Mouse (Mus musculus) liver, embryonic 15.5 days (tissue): ENCODE results near the gene Ppp6c. TPM values are rescaled to one million over a fixed set of nuclear protein-coding genes. Genes with fewer than 3 reads are reported as not detected.
"Not testable (repeated sequence)": the region's sequence is repeated elsewhere in the genome, so short reads cannot be mapped to it uniquely, and the experiment has no call there.

ENCODE experiments used
- ATAC-seq: fragments of 200-750 bp; cut with Nextera tagmentation; 2 replicates; pipeline ENCODE4 v1.8.0; 2017; ENCODE audit warnings: moderate number of reproducible peaks, mild to moderate bottlenecking, moderate library complexity; ENCODE audit not compliant: insufficient read depth
- H3K27ac ChIP-seq: fragments of 300-500 bp; sonication (generic); replicated peaks from 2 replicates; pipeline ENCODE4 v1.5.1; 2015; ENCODE audit warnings: mild to moderate bottlenecking, inconsistent platforms
- H3K27me3 ChIP-seq: fragments of 300-500 bp; sonication (generic); 2 replicates; pipeline ENCODE4 v1.6.1; 2015; ENCODE audit warnings: mild to moderate bottlenecking, inconsistent platforms
- H3K36me3 ChIP-seq: fragments of 300-500 bp; sonication (generic); replicated peaks from 2 replicates; pipeline ENCODE4 v1.6.1; 2015; ENCODE audit warnings: moderate library complexity, mild to moderate bottlenecking, inconsistent platforms
- H3K4me1 ChIP-seq: fragments of 300-500 bp; sonication (generic); replicated peaks from 2 replicates; pipeline ENCODE4 v1.6.1; 2015; ENCODE audit warnings: inconsistent platforms
- H3K4me2 ChIP-seq: fragments of 300-500 bp; sonication (generic); 2 replicates; pipeline ENCODE4 v1.6.1; 2015; ENCODE audit warnings: moderate library complexity, mild to moderate bottlenecking, inconsistent platforms
- H3K4me3 ChIP-seq: fragments of 300-500 bp; sonication (generic); replicated peaks from 2 replicates; pipeline ENCODE4 v1.5.1; 2015; ENCODE audit warnings: mild to moderate bottlenecking, inconsistent platforms
- H3K9ac ChIP-seq: fragments of 300-500 bp; sonication (generic); 2 replicates; pipeline ENCODE4 v1.6.1; 2015; ENCODE audit warnings: moderate library complexity, mild to moderate bottlenecking, inconsistent platforms
- H3K9me3 ChIP-seq: fragments of 300-500 bp; sonication (generic); replicated peaks from 2 replicates; pipeline ENCODE4 v1.6.1; 2016; ENCODE audit warnings: inconsistent platforms
- WGBS: fragments of 180-500 bp; shearing (Covaris S2); methylation state at CpG from one replicate; pipeline ENCODE4 v1.1.7; 2015; ENCODE audit warnings: mixed read lengths; ENCODE audit not compliant: insufficient replicate concordance; 5-methylcytosine and 5-hydroxymethylcytosine counted together
- polyA plus RNA-seq: library from polyadenylated mRNA; unstranded; fragments of >200 nt; fragmentation: Nextera tagmentation; extraction: Ambion mirVana; gene quantifications from 2 replicates; pipeline ENCODE4 v1.2.1, GENCODE M21; 2015

Ppp6c gene
- polyA plus RNA-seq: 36.7 and 45.1 TPM in 2 replicates

DNA sequence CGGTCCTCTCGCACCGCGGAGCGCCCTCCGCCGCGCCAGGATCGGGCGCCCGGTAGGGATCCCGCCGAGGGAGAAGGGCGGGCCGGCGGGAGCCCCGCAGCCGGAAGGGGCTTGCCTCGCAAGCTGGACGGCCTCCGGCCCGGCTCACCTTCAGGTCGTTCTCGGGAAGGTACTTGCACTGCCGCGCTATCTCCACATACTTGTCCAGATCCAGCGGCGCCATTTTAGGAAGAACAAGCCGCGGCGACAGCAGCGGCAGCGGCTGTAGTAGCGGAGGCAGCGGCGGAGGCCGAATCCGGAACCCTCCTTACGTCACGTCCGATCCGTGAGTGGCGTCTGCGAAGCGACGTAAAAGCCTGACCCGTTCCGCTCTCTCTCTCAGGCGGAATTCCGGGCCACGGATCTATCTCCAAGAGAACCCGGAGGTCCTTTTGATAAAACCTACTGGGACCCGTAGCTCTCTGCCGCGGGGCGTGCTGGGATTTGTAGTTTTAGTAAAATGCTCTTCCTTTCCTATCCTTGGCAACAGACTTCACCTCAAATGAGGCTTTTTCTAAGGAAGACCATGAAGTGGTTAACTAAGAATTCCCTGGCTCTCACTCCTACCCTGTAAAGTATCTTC lies at the start of gene Ppp6c:
Ppp6c (minus strand) TSS at position 433 of the 622 bp plus-strand sequence.
- Histone ChIP-seq H3K27me3 (peaks cover 10% of the 10 kb centered on the region; the same call in 1 of the 2 replicates), H3K4me2 (peak within 1 kb of the TSS; percentile 73), H3K9ac (peak within 1 kb of the TSS; percentile 93), H3K36me3 (no peaks in the 10 kb centered on the region), H3K27ac (peak within 1 kb of the TSS; percentile 97), H3K4me1 (peaks cover 27% of the 10 kb centered on the region), H3K4me3 (peak within 1 kb of the TSS; percentile 94), H3K9me3 (no peaks in the 10 kb centered on the region)
- peak; percentile 95 for ATAC-seq
- under 1% methylated on average over 56 of the region's 56 CpGs for WGBS

- WGBS: 40% methylated on average over 3 of the region's 3 CpGs
- no peak overlapping the region for H3K27ac ChIP-seq
- H3K4me1 ChIP-seq: no peaks in the 10 kb centered on the region
- no peaks in the 10 kb centered on the region for H3K9me3 ChIP-seq
- no peak overlapping the region for H3K4me3 ChIP-seq
- no peak overlapping the region for H3K9ac ChIP-seq
- H3K27me3 ChIP-seq: no peaks in the 10 kb centered on the region
- no peaks in the 10 kb centered on the region for H3K36me3 ChIP-seq
- ATAC-seq: no peak
- no peak overlapping the region for H3K4me2 ChIP-seq
Observed at GRCm38 (mm10) chr2:39268357-39268756, 42.1 kb upstream of the Ppp6c start.

DNA sequence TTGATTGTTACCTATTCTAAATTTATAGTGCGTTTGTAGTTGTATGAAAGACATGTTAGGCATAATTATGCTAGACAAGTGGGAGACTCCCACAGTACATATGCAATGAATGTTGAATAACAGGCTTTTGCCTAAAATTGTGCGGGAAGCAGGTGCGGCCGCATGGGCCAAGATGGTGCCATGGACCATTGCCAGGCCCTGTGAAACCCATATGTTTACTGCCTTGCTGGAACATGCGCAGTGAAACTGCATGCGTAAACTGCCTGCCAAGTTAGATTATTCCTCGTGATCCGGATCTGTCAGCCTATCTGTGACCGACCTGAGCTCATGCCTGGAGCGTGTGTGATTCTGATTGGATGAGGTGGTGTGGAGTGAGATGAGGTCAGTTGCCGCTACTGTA lies 26.0 kb upstream of the Ppp6c start:
- ATAC-seq, H3K4me2 ChIP-seq, H3K27me3 ChIP-seq, H3K9me3 ChIP-seq, H3K4me1 ChIP-seq, H3K4me3 ChIP-seq, H3K36me3 ChIP-seq, H3K9ac ChIP-seq, H3K27ac ChIP-seq: not testable (repeated sequence)
- WGBS: 74% methylated on average over 11 of the region's 11 CpGs

DNA sequence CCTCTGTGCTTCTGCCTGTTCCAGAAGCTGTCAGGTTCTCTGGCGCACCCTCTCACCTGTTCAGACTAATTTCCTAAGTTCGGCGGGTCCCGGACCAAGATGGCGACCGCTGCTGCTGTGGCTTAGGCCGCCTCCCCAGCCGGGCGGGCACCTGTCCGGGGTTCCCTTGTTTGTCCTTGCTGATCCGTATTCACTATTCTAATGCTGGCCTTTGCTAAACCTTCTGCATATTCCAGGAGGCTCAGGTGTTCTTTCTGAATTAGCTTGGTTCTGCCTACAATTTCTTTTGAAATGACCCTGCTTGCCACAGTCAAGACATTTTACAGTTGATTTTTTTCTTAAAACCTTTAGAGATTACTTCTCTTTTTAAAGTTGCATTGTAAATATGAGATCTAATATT lies 20.6 kb upstream of the Ppp6c start:
- H3K9ac ChIP-seq, H3K4me1 ChIP-seq, H3K27ac ChIP-seq, H3K27me3 ChIP-seq, H3K36me3 ChIP-seq, H3K4me2 ChIP-seq, ATAC-seq, H3K9me3 ChIP-seq, H3K4me3 ChIP-seq: not testable (repeated sequence)
- 71% methylated on average over 10 of the region's 11 CpGs for WGBS

GRCm38 (mm10) chr2:39226731-39227130 lies 480 bp upstream of the Ppp6c start:
- peaks cover 27% of the 10 kb centered on the region for H3K4me1 ChIP-seq
- H3K4me2 ChIP-seq: peak overlapping the region; percentile 73
- peaks cover 10% of the 10 kb centered on the region; the same call in 1 of the 2 replicates for H3K27me3 ChIP-seq
- 31% methylated on average over 3 of the region's 3 CpGs for whole genome bisulfite sequencing
- no peak for ATAC-seq
- no peaks in the 10 kb centered on the region for H3K9me3 ChIP-seq
- H3K4me3 ChIP-seq: peak overlapping the region; percentile 94
- peak overlapping the region; percentile 97 for H3K27ac ChIP-seq
- H3K36me3 ChIP-seq: no peaks in the 10 kb centered on the region
- peak overlapping the region; percentile 93; the same call in 1 of the 2 replicates for H3K9ac ChIP-seq

DNA sequence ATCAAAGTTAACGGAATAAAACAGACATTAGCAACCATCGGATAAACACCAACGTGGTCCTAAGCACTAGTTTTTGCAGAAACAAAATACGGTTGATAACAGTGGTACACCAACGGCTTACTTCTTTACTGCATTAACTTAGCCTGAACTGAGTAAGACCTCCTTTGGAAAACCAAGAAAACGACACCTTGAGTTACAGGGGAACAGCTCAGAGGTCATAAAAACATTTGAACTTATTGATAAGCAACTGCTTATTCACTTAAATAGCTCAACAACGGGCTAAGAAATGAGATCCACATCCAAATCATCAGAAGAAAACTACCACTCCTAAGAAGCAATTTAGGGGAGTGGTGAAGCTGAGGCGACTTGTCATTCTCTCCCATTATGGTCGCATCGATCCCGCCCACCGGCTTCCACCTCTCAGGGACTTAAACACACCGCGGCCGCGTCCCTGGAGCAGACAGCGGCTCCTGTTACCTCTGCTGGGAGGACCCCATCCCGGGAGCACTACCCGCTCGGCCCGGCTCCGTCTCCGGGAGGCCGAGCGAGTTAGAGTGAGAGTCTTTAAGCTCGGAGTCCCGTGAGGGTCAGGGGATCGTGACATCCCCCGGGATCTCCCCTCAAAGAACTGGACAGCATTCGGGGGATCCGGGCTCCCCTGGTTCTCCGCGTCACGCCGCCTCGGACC lies 776 bp downstream of the Ppp6c start:
- Histone ChIP-seq H3K4me1 (peaks cover 27% of the 10 kb centered on the region), H3K9ac (peak overlapping the region; percentile 93), H3K27me3 (peaks cover 10% of the 10 kb centered on the region; the same call in 1 of the 2 replicates), H3K27ac (peak overlapping the region; percentile 97), H3K4me3 (peak overlapping the region; percentile 94), H3K4me2 (peak overlapping the region; percentile 73)
- not testable (repeated sequence) for H3K9me3 ChIP-seq, H3K36me3 ChIP-seq
- ATAC-seq: peak; percentile 59
- 2% methylated on average over 36 of the region's 36 CpGs for WGBS

DNA sequence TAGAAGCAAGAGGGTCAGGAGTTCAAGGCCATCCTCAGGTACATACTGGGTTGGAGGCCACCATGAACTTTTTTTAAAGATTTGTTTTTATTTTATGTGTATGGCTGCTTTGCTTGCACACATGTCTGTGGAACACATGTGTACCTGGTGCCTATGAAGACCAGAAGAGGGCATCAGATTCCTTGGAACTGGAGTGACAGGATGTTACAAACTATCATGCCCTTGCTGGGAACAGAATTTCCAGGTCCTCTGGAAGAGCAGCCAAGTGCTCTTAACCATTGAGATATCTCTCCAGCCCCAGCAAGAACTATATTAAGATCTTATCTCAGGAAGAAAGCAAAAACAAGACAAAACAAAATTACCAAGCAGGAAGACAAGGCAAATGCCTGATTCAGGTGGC lies 1.6 kb downstream of the Ppp6c start:
- Histone ChIP-seq H3K9ac (peak overlapping the region; percentile 39), H3K36me3 (no peaks in the 10 kb centered on the region), H3K9me3 (no peaks in the 10 kb centered on the region), H3K27me3 (peaks cover 10% of the 10 kb centered on the region; the same call in 1 of the 2 replicates), H3K4me1 (peaks cover 27% of the 10 kb centered on the region), H3K27ac (peak overlapping the region; percentile 53), H3K4me3 (peak overlapping the region; percentile 94), H3K4me2 (peak overlapping the region; percentile 73)
- no peak for ATAC-seq

DNA sequence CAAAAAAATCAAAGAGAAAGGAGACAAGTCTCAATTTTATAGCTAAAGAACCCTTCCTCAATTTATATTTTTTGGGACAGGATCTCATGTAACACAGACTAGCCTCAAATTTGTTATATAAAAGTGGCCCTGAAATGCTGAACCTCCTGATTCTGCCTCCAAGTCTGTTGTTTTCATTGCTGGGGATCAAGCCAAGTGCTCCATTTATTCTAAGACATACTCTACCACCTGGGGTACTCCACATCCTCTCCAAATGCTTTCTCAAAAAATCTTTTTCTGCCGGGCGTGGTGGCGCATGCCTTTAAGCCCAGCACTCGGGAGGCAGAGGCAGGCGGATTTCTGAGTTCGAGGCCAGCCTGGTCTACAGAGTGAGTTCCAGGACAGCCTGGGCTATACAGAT lies 6.2 kb downstream of the Ppp6c start:
- WGBS: 74% methylated on average over 6 of the region's 6 CpGs
- H3K4me3 ChIP-seq: no peak overlapping the region

DNA sequence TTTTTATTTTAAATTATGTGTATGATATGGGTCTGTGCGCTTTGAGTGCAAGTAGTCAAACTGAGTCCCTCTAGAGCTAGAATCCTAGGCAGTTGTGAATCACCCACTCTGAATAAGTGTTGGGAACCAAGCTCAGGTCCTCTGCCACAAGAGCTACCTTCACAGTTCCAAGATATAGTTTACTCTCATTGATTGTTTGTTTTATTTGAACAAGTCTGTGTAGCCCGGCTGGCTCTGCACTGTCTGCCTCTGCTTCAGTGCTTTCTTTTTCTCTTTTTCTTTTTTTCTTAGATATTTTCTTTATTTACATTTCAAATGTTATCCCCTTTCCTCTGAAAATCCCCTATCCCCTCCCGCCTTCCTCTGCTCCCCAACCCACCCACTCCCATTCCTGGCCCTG lies 7.2 kb downstream of the Ppp6c start:
- no peaks in the 10 kb centered on the region for H3K9me3 ChIP-seq
- H3K4me3 ChIP-seq: no peak overlapping the region
- no peak overlapping the region for H3K9ac ChIP-seq
- peaks cover 25% of the 10 kb centered on the region for H3K4me1 ChIP-seq
- H3K4me2 ChIP-seq: no peak overlapping the region
- H3K36me3 ChIP-seq: no peaks in the 10 kb centered on the region
- H3K27me3 ChIP-seq: no peaks in the 10 kb centered on the region
- 82% methylated on average over 3 of the region's 3 CpGs for WGBS
- no peak overlapping the region for H3K27ac ChIP-seq
- no peak for ATAC-seq

More for the DNA sequence above, 6.2 kb downstream of the Ppp6c start:
- H3K36me3 ChIP-seq: no peaks in the 10 kb centered on the region
- no peaks in the 10 kb centered on the region for H3K27me3 ChIP-seq
- peaks cover 34% of the 10 kb centered on the region for H3K4me1 ChIP-seq
- no peak for ATAC-seq
- H3K9ac ChIP-seq: no peak overlapping the region
- H3K9me3 ChIP-seq: no peaks in the 10 kb centered on the region
- no peak overlapping the region for H3K4me2 ChIP-seq
- no peak overlapping the region for H3K27ac ChIP-seq

GRCm38 (mm10) chr2:39217150-39217549 lies 9.1 kb downstream of the Ppp6c start:
- 77% methylated on average over 4 of the region's 4 CpGs for WGBS
- ATAC-seq: 0 out of 2 replicates have a peak, but pooled peaks have one; percentile 12
- H3K9me3 ChIP-seq: no peaks in the 10 kb centered on the region
- peaks cover 8% of the 10 kb centered on the region; the same call in 1 of the 2 replicates for H3K4me1 ChIP-seq
- no peak overlapping the region for H3K4me2 ChIP-seq
- no peaks in the 10 kb centered on the region for H3K36me3 ChIP-seq
- H3K4me3 ChIP-seq: no peak overlapping the region
- no peak overlapping the region for H3K9ac ChIP-seq
- H3K27ac ChIP-seq: no peak overlapping the region
- no peaks in the 10 kb centered on the region for H3K27me3 ChIP-seq

GRCm38 (mm10) chr2:39210738-39211137 lies 15.5 kb downstream of the Ppp6c start:
- no peaks in the 10 kb centered on the region for H3K27me3 ChIP-seq
- peaks cover 12% of the 10 kb centered on the region for H3K36me3 ChIP-seq
- H3K4me3 ChIP-seq: no peak overlapping the region
- WGBS: 77% methylated on average over 4 of the region's 4 CpGs
- no peak overlapping the region for H3K9ac ChIP-seq
- no peak overlapping the region for H3K4me2 ChIP-seq
- no peaks in the 10 kb centered on the region for H3K9me3 ChIP-seq
- no peaks in the 10 kb centered on the region for H3K4me1 ChIP-seq
- no peak for ATAC-seq
- H3K27ac ChIP-seq: no peak overlapping the region
